Mouse (Mus musculus) liver, embryonic 11.5 days (tissue): Measurements from ENCODE around the gene Rhebl1. TPM values are rescaled to one million over a fixed set of nuclear protein-coding genes. Genes with fewer than 3 reads are reported as not detected.

Source experiments
- ATAC-seq: fragments of 200-750 bp; cut with Nextera tagmentation; replicated peaks from 2 replicates; pipeline ENCODE4 v1.8.0; 2017; ENCODE audit warnings: moderate number of reproducible peaks, mild to moderate bottlenecking, moderate TSS enrichment, moderate library complexity; ENCODE audit not compliant: low FRiP score
- DNase-seq: peaks from one replicate; pipeline ENCODE4 v3.0.0-alpha.2; 2017; ENCODE audit warnings: low spot score
- H3K27ac ChIP-seq: fragments of 300-500 bp; sonication (generic); 2 replicates; pipeline ENCODE4 v1.5.1; 2014; ENCODE audit warnings: mild to moderate bottlenecking, low read depth, low read length, control low read depth
- H3K27me3 ChIP-seq: fragments of 300-500 bp; sonication (generic); replicated peaks from 2 replicates; pipeline ENCODE4 v1.6.1; 2014; ENCODE audit warnings: low read length, mixed read lengths; ENCODE audit not compliant: control insufficient read depth, insufficient read depth
- H3K36me3 ChIP-seq: fragments of 300-500 bp; sonication (generic); 2 replicates; pipeline ENCODE4 v1.6.1; 2014; ENCODE audit warnings: mild to moderate bottlenecking, low read length, moderate library complexity, mixed read lengths; ENCODE audit not compliant: control insufficient read depth, insufficient read depth
- H3K4me1 ChIP-seq: fragments of 300-500 bp; sonication (generic); replicated peaks from 2 replicates; pipeline ENCODE4 v1.6.1; 2014; ENCODE audit warnings: low read length, mixed read lengths; ENCODE audit not compliant: control insufficient read depth, insufficient read depth
- H3K4me2 ChIP-seq: fragments of 300-500 bp; sonication (generic); 2 replicates; pipeline ENCODE4 v1.6.1; 2014; ENCODE audit warnings: mild to moderate bottlenecking, control low read depth, moderate library complexity
- H3K4me3 ChIP-seq: fragments of 300-500 bp; sonication (generic); 2 replicates; pipeline ENCODE4 v1.5.1; 2014; ENCODE audit warnings: low read depth, low read length, control low read depth
- H3K9ac ChIP-seq: fragments of 300-500 bp; sonication (generic); 2 replicates; pipeline ENCODE4 v1.6.1; 2014; ENCODE audit warnings: low read depth, low read length, control low read depth
- H3K9me3 ChIP-seq: fragments of 300-500 bp; sonication (generic); 2 replicates; pipeline ENCODE4 v1.6.1; 2016; ENCODE audit warnings: low read length, inconsistent platforms, mixed read lengths; ENCODE audit not compliant: control insufficient read depth
- WGBS: fragments of 180-500 bp; shearing (Covaris S2); extraction: QIAGEN DNeasy Blood & Tissue Kit; methylation state at CpG from one replicate; pipeline ENCODE4 v1.1.7; 2014; 5-methylcytosine and 5-hydroxymethylcytosine counted together
- polyA plus RNA-seq: library from polyadenylated mRNA; unstranded; fragments of >200 nt; fragmentation: Nextera tagmentation; extraction: Ambion mirVana; gene quantifications from 2 replicates; pipeline ENCODE4 v1.2.1, GENCODE M21; 2014

The Rhebl1 gene
- polyA plus RNA-seq, 1 experiment from 2014 or later = 7.4 TPM

DNA sequence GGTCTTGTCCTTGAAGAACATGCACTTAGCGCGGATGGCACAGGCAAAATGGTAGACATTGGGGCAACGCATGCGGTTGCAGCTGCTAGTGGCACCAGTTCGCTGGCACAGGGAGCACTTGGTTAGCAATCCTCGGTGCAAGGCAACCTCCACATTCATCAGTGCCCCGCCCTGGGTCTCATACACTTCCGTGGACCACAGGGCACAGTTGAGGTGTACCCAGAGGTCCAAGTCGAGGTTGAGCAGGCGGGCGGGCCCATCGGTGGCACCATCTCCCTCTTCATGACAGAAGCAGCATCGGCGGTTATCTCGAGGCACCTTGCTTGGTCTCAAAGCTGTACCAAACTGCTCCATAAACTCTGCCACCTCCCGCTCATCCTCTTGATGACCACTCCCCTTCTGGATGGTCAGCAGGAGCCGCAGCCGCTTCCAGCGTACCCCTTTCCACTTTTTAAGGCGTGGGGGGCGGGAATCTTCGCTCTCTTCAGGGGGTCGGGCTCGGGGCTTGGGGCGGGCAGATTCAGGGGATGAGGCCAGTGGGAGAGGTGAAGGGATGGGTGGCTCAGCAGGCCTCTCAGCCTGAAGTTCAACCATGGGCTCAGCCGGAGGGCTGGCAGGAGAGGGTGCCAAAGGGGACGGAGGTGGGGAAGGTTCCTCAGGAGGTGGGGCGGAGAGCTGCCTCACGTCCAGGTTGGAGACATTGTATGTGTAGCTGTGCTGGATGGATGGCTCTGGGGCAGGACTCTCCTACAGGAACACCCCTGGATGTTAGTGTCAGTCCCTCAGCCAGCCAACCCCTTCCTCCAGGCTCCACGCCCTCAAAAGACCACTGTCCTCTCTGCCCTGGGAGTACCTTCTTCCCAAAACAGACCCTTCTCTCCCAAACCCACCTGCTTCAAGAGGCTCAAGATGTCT is 54.4 kb downstream of the Rhebl1 start:
- DNase-seq (no peak), ATAC-seq (no peak)
- Histone ChIP-seq H3K4me3 (no peak overlapping the region), H3K9ac (no peak overlapping the region), H3K4me1 (peaks cover 17% of the 10 kb centered on the region), H3K27me3 (no peaks in the 10 kb centered on the region), H3K36me3 (peaks cover 83% of the 10 kb centered on the region), H3K27ac (no peak overlapping the region), H3K4me2 (no peak overlapping the region), H3K9me3 (no peaks in the 10 kb centered on the region)
- WGBS = 91% methylated on average over 30 of the region's 30 CpGs

DNA sequence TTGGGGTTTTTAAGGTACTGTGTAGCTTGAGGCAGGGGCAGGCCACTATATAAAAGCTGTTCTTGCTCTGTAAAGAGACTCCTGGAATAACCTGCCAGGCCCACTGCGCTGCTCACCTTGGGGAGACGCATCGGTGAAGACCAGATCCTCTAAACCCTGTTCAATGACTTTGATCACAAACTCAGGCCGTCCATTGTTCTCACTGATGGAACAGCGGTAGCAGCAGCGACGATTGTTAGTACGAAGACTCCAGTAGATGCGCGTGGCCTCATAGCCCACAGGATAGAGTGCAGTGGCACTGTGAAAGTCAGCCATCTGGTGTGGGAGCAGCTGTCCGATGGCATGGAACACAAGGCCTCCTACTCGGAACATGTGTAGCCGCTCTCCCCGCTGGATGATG is 55.2 kb downstream of the Rhebl1 start:
- no peaks in the 10 kb centered on the region for H3K27me3 ChIP-seq
- H3K36me3 ChIP-seq = peaks cover 83% of the 10 kb centered on the region
- ATAC-seq = no peak
- H3K4me1 ChIP-seq = peaks cover 15% of the 10 kb centered on the region
- no peak overlapping the region for H3K4me3 ChIP-seq
- 94% methylated on average over 14 of the region's 14 CpGs for WGBS
- DNase-seq = no peak
- H3K9ac ChIP-seq = no peak overlapping the region
- H3K27ac ChIP-seq = no peak overlapping the region; the same call in 1 of the 2 replicates
- no peaks in the 10 kb centered on the region for H3K9me3 ChIP-seq
- H3K4me2 ChIP-seq = no peak overlapping the region

DNA sequence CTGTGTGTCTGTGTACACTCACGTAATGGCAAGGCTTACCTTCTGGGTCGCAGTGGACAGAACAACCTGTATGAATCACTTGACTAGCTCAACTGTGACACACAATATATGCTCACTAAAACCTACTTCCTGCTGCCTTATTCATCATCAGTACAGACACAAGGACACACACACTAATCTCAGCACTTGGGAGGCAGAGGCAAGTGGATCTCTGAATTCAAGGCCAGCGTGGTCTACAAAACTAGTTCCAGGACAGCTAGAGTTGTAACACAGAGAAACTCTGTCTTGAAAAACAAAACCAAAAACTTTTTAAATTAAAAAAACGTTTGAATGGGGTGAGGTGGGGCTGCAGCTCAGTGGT is 56.6 kb downstream of the Rhebl1 start:
- Histone ChIP-seq H3K9me3 (no peaks in the 10 kb centered on the region), H3K27ac (peak overlapping the region; percentile 81), H3K9ac (peak overlapping the region; percentile 3; the same call in 1 of the 2 replicates), H3K36me3 (peaks cover 74% of the 10 kb centered on the region), H3K27me3 (no peaks in the 10 kb centered on the region), H3K4me3 (no peak overlapping the region), H3K4me2 (peak overlapping the region; percentile 19; the same call in 1 of the 2 replicates), H3K4me1 (peaks cover 24% of the 10 kb centered on the region)
- DNase-seq (no peak), ATAC-seq (peak; percentile 23; the same call in 1 of the 2 replicates)
- WGBS = 71% methylated on average over 4 of the region's 4 CpGs

DNA sequence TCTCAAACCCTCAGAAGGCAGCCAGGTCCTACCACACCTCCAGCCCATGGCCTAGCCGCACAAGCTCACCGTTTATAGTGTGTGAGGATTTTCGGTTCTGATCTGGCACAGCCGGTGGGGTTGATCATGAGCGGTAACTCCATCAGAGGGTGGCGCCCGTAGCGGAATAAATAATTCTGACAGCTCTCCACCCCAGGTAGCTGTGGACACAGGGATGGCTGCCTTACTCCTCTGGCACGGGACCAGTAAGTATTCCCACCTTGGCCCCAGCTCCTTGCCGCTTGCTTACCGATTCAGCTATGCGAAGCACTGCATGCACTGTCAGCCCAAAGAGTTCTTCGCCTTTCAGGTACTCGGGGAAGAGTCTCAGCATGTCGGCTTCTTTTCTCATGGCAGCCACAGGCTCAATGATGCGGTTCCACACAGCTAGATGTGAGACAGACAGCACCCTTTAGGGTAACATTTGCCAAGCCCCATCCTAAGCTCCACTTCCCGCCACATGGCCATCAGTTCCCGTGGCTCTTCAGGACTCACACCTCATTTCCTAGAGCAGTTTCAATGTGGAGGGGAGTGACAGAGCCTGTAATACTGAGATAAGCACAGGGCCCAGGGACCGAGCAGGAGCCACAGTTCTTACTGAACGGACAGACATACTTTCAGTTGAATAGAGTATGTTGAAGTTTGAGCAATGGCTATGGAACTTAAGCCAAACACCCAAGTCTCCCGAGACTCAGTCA is 57.2 kb downstream of the Rhebl1 start:
- DNase-seq (no peak), ATAC-seq (peak; percentile 88)
- peak overlapping the region; percentile 37 for H3K4me2 ChIP-seq
- H3K9me3 ChIP-seq = no peaks in the 10 kb centered on the region
- H3K36me3 ChIP-seq = peaks cover 69% of the 10 kb centered on the region
- no peak overlapping the region for H3K4me3 ChIP-seq
- no peaks in the 10 kb centered on the region for H3K27me3 ChIP-seq
- 81% methylated on average over 21 of the region's 21 CpGs for WGBS
- H3K27ac ChIP-seq = peak overlapping the region; percentile 81
- peak overlapping the region; percentile 34 for H3K9ac ChIP-seq
- H3K4me1 ChIP-seq = peaks cover 27% of the 10 kb centered on the region

DNA sequence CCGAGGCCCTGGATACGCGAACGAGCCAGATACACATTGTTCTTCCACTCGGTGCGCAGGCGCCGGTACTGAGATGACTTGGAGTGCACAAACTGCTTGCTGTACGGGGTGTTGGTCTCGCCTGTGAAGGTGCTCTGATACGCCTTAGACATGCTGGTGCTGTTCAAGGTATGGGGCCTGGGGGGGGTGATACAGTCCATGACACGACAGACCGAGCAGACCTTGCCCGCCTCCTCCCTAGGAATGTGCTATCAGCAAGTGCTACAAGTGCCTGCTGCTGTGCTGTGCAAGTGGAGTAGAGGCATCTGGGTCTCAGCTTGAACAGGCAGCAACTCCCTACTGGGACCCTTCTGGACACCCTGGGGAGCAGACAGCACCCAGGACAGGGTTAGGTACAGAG is 59.0 kb downstream of the Rhebl1 start:
- no peak overlapping the region for H3K4me2 ChIP-seq
- H3K9me3 ChIP-seq = no peaks in the 10 kb centered on the region
- DNase-seq (no peak), ATAC-seq (no peak)
- H3K36me3 ChIP-seq = peaks cover 51% of the 10 kb centered on the region
- H3K27ac ChIP-seq = no peak overlapping the region
- WGBS = 87% methylated on average over 14 of the region's 14 CpGs
- H3K9ac ChIP-seq = no peak overlapping the region
- H3K4me3 ChIP-seq = no peak overlapping the region
- no peaks in the 10 kb centered on the region for H3K27me3 ChIP-seq
- peaks cover 30% of the 10 kb centered on the region for H3K4me1 ChIP-seq

DNA sequence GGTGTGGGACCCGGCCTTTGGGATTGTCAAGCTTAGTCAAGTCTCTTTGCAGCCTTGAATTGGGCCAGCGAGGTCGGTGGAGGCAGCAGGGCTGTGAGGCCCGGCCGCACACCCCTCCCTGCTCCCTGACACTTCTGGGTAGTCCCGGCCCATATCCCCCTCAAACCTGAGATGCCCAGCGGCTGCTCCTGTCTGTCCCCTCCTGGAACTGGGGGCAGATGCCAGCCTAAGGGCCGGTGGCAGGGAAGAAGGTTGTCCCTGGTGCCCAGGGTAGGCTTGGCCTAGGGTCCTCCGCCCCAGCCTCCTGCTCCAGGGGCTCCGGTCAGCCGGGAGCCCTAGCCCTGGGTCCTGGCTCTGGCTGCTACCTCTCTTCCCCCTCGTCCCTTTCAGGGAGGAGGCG is 60.3 kb downstream of the Rhebl1 start:
- Histone ChIP-seq H3K36me3 (peaks cover 39% of the 10 kb centered on the region), H3K9me3 (no peaks in the 10 kb centered on the region), H3K9ac (no peak overlapping the region), H3K4me1 (peaks cover 40% of the 10 kb centered on the region), H3K4me2 (no peak overlapping the region), H3K27ac (no peak overlapping the region), H3K27me3 (no peaks in the 10 kb centered on the region), H3K4me3 (no peak overlapping the region)
- WGBS = 87% methylated on average over 13 of the region's 13 CpGs
- DNase-seq (no peak), ATAC-seq (no peak)

DNA sequence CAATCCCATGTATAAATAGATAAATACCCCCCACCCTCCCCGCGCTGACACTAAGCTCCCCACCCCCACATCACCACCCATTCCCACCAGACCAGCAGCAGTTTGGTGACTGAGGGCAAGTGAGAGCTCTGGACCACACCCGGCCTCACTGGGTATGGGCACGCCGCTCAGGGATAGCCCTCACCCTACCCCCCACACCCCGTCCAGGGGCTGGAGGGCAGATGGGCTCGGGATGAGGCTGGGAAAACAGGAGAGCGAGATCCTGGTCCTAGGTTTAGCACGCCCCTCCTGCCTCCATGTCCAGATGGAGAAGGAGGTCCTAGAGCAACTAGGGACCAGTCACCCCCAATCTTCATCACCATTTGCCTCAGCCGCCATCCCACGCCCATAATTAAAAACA is 61.1 kb downstream of the Rhebl1 start:
- Histone ChIP-seq H3K27ac (peak overlapping the region; percentile 51), H3K36me3 (peaks cover 32% of the 10 kb centered on the region), H3K4me2 (peak overlapping the region; percentile 71)

DNA sequence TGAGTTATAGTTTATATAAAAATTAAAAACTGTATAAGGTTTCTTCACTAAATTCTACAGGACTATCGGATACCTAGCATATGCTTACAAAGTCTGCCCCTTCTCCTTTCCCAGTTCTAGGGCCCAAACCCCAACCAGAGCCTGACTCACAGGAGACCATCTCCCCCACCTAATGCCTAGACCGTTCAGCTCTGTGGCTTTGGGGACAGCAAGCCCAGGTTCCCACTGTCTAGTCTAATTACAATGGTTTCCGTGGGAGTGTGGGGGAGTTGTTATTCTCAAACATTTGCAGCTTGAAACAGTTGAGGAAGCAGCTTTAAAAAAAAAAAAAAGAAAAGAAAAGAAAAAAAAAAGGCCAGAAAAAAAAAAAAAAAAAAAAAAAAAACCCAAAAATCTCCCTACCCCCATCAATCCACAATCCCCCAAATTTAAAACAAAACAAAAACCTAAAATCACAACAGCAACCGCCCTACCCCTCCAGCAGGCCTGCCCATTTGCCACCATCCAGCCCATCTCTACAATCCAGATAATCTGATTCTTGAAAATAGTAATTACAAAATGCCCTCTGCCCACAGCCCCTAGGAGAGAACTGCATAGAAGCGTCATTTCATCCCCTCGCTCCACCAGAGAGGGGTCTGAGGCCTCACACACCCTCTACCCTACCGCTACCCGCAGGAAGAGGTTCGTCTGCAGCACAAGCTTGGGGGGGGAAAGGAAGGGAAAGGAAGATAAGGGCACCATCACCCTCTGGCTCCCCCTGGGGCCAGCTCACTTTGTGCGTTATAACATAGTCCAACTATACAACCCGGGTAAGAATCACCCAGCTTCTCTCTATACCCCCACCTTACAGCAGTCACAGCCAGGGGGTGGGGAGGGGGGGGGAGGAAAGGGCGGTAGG is 61.9 kb downstream of the Rhebl1 start:
- Histone ChIP-seq H3K4me2 (peak overlapping the region; percentile 71), H3K36me3 (peaks cover 29% of the 10 kb centered on the region), H3K27ac (peak overlapping the region; percentile 96), H3K27me3 (no peaks in the 10 kb centered on the region), H3K4me1 (peaks cover 50% of the 10 kb centered on the region), H3K9me3 (no peaks in the 10 kb centered on the region), H3K4me3 (peak overlapping the region; percentile 72; the same call in 1 of the 2 replicates), H3K9ac (no peak overlapping the region; the same call in 1 of the 2 replicates)
- peak; percentile 51 for ATAC-seq
- WGBS = 32% methylated on average over 12 of the region's 12 CpGs
- peak; percentile 59 for DNase-seq

More for the DNA sequence above, 61.1 kb downstream of the Rhebl1 start:
- H3K27me3 ChIP-seq = no peaks in the 10 kb centered on the region
- H3K9ac ChIP-seq = peak overlapping the region; percentile 8; the same call in 1 of the 2 replicates
- no peak for DNase-seq
- no peak overlapping the region for H3K4me3 ChIP-seq
- peaks cover 46% of the 10 kb centered on the region for H3K4me1 ChIP-seq
- no peaks in the 10 kb centered on the region for H3K9me3 ChIP-seq
- no peak for ATAC-seq
- WGBS = 66% methylated on average over 11 of the region's 11 CpGs
